Mouse (Mus musculus): ENCODE results near the gene Scn8a.
"Not testable (repeated sequence)": the region's sequence is repeated elsewhere in the genome, so short reads cannot be mapped to it uniquely, and the experiment has no call there.

The Scn8a gene

DNA sequence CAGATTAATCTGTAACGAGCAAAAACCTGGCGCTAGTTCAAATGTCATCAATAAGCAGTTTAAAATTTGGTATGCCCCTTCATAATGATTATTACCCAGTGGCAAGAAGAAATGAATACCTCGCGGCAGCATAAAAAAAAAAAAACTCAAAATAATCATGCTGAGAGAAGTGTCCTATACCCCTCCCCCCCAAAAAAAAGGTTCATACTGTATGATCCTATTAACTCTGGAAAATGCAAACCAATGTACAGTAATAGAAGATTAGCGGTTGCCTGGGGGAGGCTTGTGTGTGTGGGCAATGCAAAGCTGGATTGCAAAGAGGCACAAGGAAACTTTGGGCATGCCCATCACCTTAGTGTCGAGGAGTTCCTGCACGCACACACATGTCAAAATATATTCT, at the start of gene Scn8a:
Gene Scn8a, plus strand, starts transcription at position 301 of the 400 bp plus-strand sequence.
- DNase-seq (ENCODE audit: low spot score), result no peak

DNA sequence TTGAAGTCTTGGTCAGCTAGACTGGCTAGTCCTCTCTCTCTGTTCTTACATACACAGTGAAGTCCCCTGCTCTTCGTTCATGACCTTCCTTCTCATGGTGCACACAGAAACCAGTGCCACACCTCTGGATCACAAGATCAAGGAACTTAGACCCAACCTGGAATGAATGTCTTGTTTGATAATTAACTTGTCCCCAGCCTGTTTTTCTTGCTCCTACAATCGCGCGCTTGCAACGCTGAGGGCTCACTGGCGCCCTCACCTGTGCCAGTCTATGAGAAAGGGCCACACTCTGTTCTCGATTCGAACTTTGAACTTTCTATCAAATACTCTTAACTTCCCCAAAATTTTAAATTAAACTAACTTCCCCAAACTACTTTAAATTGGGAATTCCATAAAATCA, 47.8 kb upstream of the Scn8a start:
- peak; percentile 5 for DNase-seq (ENCODE audit: low spot score)

DNA sequence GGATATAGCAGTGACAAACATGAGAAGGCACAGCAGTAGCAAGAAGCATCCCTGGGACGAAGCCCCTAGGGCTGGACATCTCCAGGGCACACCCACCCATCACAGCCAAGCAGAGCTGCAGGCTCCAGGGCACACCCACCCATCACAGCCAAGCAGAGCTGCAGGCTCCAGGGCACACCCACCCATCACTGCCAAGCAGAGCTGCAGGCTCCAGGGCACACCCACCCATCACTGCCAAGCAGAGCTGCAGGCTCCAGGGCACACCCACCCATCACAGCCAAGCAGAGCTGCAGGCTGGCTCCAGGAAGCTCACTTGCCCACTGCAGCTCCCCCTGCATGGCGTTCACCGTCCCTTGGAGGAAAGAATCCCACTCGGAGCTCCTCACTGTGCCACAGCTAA, 47.3 kb upstream of the Scn8a start:
- not testable (repeated sequence) for DNase-seq (ENCODE audit: low spot score)

DNA sequence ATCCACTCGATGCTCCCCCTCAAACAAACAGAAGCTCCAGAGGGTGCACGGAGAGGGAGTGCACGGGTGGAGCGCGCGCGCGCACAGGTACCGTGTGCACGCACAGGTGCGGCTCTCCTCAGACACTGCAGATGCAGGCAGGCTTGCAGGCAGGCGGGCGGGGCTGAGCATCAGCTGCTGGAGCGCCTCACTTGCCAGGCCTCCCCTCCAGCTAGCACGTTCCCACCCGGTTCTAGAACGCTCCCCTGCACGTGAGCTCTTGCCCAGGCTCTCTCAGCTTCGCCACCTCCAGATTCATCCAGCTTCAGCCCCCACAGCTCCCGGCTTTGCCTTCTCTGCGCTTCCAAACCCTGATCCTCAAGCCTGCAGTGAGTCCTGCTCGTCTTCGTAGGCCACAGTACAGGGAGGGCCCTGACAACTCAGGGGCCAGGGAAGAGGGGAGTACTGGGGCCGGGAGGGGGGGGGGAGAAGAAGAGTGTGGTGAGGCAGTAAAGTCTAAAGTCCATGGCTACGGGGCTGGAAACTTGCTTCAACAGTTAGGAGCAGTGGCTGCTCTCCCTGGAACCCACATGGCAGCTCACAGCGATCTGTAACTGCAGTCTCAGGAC, 44.3 kb upstream of the Scn8a start:
- DNase-seq (ENCODE audit: low spot score), result no peak

DNA sequence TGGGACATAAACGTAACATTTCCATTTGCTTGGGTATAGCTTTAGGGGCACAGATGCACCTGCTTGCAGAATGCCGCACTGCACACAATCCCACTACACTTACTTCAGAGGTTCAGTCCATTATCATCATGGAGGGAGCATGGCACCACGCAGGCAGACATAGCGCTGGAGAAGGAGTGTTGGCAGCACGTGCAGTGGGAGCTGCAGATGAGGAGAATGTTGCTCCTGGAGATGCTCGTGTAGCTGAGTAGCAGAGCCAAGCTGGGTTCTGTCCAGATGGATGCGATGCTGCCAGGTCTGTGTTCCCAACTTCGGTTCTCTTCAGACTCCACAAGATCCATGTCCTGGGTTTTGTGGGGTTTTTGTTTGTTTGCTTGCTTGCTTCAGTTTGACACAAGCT, 43.6 kb upstream of the Scn8a start:
- DNase-seq (ENCODE audit: low spot score), result no peak

DNA sequence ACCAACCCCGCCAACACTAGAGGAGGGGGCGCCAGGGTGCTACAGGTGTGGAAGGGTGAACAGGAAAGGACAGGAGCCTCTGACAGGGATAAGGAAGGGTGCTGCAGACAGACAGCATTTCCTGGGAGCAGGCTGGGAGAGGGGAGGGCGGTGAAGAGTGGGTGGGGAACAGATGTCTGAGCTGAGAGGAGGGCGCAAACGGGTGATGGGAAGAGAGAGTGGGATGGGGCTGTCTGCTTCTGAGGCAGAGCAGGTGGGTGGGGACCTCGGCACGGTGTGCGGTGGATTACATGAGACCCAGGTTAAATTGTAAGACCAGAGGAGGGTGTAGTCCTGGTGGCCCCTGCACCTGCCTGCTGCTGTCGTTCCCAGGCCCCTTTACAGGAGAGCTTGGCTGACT, 39.9 kb upstream of the Scn8a start:
- DNase-seq (ENCODE audit: low spot score), result no peak

DNA sequence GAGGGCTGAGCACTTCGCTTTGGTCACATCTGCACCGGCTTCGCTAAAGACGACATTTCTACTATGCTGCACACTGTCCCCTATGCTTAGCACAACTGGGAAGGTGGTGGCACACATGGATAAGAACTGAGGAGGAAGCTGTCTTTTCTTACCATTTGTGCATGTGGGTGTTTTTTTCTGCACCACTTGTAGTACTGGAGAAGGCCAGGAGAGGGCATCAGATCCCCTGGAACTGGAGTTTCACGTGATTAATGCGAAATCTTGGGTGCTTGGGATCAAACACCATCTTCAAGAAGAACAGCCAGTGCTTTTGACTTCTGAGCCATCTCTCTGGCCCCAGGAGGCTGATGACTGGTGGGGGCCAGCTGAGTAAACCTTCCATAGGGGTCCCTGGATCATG, 39.0 kb upstream of the Scn8a start:
- peak; percentile 21 for DNase-seq (ENCODE audit: low spot score)

DNA sequence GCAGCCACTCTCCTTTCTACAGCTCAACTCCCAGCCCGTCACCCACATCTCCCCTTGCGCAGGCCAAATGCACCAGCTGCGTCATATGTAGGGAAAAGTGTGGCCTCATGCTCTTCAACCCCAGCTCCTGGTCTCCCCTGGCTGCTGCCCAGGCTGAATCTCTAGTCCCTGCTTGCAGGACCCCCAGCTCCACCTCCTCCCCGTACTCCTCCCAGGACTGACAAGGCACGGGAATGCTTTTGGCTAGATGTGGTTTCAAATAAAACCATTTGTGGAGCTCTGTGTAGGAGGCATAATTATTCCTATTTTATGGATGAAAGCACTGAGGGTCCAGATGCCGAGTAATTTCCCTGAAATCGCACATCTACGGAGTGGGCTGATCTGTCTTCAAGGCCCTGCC, 37.5 kb upstream of the Scn8a start:
- DNase-seq (ENCODE audit: low spot score), result no peak

DNA sequence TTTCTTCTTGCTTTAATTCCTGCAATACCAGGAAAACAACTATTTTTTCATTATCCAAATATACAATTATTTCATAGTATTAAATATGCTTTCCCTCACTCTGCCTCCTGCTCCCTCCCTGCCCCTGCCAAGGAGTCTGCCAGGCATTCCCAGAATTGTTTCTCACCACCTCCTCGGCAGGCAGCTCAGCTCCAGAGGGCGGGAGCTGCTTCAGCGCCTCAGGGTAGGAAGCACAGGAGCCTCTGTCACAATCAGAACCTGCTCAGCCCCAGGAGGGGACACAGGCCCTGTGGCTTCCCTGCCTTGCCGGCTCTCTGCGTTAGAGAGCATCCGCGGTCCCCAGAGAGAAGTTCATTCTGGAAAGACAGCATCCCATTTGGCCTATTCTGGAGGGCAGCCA, 36.9 kb upstream of the Scn8a start:
- no peak for DNase-seq (ENCODE audit: low spot score)

DNA sequence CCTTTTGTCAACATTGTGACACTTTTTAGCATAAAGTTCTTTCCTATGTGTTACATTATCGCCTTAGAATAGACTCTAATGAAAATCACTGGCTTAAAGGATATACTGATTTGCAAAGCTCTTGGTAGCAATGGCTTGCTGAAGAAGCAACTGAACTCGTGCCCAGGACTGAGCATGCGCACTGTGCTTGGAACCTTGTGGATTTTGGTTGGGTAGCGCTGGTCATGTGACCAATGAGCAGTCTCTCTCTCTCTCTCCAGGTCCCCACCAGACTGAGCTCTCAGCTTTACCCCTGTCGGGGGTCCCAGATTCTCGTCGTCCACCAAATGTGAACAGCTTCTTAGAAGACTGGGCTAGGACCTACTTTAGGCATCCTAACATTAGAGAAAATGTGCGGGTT, 32.9 kb upstream of the Scn8a start:
- DNase-seq (ENCODE audit: low spot score), result no peak

DNA sequence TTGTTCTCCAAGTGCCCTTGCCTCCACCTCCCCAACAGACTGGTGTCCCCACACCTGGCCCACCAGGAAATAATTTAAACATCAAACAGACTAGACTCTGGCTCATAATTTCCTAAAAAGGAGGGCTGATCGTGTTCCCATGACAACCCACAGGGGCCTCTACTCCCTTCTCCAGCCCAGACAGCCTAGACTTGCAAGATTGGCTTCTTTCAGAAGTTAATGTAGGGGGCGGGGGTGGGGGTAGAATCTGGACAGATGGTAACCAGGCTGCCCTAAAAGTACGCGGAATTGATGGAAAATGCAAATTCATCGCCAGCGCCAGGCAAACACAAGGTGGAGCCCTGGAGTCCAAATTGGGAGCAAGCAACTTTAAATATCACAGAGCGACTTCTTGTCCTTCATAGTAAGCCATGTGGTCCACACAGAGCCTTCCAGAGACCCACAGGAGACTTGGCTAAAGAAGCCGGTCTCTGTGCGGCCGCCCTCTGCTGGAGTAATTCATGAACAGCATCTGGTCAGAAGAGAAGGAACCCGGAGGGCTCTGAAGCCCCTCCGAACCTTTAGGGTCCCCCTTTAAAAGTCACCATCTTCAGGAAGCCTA, 31.0 kb upstream of the Scn8a start:
- DNase-seq (ENCODE audit: low spot score), result peak; percentile 14

DNA sequence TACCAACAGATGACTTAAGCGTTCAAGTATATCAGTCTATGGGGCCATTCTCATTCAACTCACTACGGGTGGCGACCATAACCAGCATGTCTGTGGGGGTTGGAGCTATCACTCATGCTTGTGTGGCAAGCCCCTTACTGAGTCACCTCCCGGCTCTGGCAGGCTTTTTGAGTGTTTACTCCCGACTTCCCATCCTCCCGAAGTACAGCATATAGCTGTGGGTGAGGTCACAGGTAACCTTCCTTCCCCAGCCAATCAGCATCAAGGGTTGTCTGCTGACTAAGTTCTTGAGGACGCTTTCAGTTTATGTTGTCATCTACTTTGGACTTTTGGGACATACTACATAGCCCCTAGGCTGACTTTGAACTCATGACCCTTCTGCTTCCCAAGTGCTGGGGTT, 25.3 kb upstream of the Scn8a start:
- DNase-seq (ENCODE audit: low spot score), result no peak

DNA sequence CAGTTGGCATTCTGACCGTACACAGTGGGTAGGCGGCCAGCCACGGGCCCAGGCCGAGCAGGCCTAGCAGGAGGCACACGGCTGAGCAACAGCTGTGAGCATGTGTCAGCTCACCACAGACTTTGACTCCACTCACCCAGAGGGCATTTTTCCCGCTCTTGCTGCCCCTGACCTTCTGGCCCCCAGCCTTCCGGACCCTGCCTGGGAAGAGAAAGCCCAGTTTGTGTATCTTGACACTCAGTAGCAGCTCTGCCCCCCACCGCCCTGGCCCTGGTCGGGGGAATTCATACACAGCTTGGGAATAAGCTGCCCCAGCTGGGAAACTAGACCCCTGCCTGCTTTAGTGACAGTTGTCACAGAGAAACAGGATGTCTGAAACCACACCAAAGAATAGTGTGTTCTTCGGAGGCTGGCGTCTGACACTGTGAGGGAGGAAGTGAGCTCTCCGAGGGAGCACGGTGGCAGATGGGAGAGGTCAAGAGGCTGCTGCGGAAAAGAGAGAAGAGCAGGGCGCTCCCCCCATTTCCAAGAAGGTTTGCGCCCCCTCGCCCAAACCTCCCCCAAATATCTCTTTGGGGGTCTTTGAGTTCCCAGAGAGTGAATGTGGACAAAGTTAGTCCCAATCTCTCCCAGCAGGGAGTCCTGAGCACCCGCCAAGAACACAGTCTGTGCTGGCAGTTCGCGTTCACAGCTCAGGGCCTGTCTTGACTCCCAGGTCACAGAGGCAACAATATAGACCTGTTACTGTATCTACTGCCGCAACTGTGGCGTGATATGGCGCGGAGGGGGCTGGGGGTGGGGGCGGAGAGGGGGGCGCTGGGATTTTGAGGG, 24.4 kb upstream of the Scn8a start:
- DNase-seq (ENCODE audit: low spot score), result peak; percentile 78

DNA sequence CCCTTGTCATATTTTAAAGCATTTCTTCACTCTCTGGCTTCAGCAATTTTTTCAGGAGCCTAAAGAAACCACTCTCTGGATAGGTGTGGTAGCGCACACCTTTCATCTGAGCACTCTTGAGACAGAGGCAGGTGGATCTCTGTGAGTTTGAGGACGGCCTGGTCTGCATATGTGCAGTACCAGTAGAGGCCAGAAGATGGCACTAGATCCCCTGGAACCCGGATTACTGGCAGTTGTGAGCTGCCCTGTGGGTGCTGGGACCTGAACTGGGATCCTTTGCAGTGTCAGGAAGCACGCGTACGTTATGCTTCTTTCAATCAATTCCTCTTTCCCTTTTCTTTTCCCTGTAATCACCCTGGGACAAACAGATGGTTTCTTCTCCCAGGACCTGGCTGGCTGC, 22.5 kb upstream of the Scn8a start:
- DNase-seq (ENCODE audit: low spot score), result no peak

DNA sequence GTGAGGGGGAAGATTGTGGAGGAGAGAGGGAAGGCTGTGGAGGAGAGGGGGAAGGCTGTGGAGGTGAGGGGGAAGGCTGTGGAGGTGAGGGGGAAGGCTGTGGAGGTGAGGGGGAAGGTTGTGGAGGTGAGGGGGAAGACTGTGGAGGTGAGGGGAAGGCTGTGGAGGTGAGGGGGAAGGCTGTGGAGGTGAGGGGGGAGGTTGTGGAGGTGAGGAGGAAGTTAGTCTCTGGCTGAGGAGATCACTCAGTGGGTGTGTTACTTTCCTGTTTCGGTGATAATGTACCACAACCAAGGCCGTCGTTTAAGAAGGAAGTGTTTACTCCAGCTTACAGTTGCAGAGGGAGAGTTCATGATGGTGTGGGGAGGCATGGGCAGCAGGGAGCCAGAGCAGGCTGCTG, 12.1 kb upstream of the Scn8a start:
- DNase-seq (ENCODE audit: low spot score), result no peak

DNA sequence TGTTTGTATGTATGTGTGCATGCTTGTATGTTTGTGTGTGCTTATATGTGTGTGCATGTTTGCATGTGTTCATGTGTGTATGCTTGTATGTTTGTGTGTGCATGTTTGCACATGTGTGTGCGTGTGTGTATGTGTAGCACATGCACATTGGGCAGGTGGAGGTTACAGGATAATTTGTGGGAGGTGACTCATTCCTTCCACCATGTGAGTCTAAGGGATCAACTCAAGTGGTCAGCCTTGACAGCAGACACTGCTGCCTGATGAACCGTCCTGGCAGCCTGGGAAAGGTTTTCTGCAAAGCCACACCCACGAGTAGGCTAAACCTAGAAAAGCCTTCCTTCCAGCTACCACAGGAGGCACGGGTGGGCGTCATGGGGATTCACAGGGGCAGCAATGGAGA, 8.8 kb upstream of the Scn8a start:
- no peak for DNase-seq (ENCODE audit: low spot score)

DNA sequence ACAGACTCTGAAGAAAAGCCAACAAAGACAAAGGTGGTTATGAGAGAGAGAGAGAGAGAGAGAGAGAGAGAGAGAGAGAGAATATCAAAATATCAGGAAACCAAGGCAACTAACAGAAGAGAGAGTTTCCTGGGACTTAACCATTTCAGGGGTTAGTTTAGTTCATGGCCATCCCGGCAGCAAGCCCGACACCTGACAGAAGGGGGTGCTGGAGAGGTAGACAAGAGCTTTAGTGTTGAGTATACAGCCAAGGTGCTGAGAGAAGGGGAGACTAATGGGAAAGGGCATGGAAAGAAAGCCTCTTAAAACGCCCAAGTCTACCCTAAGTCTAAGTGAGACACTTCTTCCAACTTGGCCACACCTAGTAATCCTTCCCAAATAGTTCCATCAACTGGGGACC, 4.1 kb upstream of the Scn8a start:
- no peak for DNase-seq (ENCODE audit: low spot score)

DNA sequence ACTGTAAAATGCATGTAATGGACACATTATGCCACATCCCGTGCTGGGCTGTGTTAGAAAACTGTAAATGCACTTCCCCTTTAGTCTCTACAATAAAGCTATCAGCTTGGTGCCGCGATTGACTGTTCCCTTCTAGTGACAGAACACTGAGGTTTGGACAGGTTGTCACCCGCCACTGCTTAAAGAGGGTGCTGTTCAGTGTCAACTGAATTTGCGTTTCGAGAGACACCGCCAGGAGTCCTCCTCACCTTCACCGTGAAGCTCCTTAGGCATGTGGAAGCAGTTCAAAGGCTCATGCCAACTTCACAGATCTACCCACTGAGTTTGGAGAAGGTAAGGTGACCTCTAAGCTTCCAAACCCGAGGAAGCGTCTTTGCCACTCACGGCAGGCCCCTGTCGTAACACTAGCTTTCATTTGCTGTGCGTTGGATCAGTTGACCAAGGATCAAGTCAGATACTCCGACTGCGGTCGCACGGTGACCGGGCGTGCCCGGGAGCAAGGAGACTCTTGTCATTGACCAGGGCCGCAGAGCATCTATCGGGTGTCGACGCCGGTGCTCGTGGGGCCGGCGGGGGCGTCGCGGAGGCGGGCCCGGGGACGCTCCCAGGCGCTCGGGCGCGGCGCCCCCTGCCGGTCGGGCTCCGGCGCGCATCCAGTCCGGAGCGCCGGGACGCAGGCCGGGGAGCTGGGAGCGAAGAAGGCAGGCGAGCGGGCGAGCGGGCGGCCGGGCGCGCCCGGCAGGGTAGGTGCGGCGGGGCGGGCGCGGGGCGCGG, 530 bp downstream of the Scn8a start:
- DNase-seq (ENCODE audit: low spot score), result peak; percentile 39

DNA sequence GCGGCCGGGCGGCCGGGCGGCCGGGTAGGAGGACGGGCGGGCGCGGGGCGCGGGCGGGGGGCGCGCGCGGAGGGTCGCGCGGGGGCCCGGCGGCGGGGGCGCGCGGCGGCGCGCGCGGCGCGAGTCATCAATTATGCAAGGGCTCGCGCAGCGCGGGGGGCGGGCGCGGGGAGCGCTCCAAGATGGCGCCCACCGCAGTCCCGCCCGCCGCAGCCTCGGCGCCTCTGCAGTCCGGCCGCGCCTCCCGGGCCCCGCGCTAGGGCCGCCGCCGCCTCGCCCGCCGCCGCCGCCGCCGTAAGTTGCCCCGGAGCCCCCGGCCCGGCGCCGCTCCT, 1.1 kb downstream of the Scn8a start:
- DNase-seq (ENCODE audit: low spot score), result no peak

DNA sequence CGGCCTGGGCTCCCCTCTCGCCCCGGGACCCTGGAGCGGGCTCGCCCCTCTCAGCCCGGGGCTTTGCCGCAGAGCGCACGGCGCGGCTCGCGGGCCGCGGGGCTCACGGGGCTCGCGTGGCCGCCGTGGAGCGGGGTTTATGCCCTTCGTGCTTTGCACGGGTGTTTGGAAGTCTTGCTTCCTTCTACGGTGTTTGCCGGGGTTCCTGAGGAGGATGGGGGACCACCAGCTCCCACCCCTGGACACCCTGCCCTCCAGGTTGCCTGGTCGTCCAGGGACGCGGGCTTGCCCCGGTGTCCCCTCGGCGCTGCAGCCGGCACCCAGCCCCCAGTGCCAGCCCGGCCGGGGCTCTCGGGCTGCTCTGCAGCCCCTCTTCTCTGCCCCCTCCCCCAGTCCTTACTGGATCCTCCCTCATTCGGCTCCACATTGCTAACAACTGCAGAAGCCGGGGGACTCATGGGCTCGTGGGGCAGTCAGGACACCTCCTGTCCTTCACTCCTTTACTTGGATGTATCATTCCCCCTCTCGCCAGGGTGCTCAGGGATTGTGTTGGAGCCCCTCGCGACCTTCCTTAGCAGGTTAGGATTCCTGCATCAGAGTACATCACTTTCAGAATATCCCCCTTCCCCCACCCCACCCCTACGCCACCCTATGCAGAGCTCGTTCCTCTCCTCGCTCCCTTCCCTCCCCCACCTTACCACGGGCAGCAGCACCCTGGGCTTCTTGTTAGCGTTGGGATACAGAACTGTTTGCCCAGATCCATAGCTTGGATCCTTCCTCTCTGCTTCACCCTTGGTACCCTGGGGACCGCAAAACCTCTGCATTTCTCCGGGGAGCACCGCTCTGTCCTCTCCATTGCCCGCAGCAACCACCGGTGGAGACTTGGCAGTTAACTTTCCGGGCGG, 1.7 kb downstream of the Scn8a start:
- DNase-seq (ENCODE audit: low spot score), result no peak

DNA sequence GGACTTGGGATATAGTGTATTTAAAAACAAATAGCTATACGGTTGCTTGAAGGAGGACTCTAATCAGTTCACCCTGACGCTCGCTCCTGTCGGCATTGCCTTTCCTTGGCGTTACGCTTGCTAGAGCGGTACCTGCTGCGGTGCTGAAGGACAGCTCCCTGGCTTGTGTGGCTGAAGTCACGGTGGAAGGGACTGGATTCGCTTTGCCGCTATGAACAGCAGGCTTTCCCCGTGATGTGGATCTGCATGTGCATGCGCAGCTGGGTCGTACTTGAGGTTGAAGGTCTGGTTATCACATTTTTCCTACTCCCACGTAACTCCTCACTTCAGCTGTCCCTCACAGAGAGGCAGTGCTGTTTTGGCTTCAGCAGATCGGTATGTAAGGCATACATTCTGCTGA, 3.5 kb downstream of the Scn8a start:
- DNase-seq (ENCODE audit: low spot score), result peak; percentile 68

DNA sequence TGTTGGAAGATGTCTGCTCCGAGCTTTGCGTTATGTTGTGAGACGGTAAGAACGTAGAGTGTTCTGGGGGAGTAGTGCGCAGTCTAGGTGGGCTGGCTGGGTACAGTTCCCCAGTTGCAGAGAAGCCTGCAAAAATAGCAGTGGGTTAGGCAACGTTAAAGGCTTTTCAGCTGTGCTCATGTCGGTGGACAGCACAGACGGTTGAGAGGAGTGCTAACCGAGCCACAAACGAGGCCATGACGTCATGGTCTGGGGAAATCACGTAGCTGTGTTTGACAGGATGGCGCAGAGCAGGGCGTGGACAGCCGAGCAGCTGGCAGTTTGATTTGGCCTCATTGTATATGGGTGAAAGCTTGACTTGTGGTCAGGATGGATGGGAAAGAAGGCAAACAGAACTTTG, 9.4 kb downstream of the Scn8a start:
- no peak for DNase-seq (ENCODE audit: low spot score)
